Mouse (Mus musculus): ENCODE data around the gene Kras. TPM values are rescaled to one million over a fixed set of nuclear protein-coding genes. Genes with fewer than 3 reads are reported as not detected.

Kras gene
- total and polyA plus RNA-seq, 3 experiments, result 15.6 to 44.3 TPM; not detected in 1

GRCm38 (mm10) chr6:145273971-145274620 is 24.1 kb upstream of the Kras start (continued):
- TF ChIP-seq USF2 (IDR thresholded peaks at IDR 0.05; ENCODE audit: borderline replicate concordance in 1 of 2, insufficient read depth in 1 of 2, low read depth in 1 of 2, low read length in 2 of 2) (0 out of 4 replicates have a peak, but pooled peaks of 1 of the 2 experiments have one; percentile 21), TBP (IDR thresholded peaks at IDR 0.05; ENCODE audit: low read depth, low read length) (no peak; the same call in 1 of the 2 replicates), CHD2 (IDR thresholded peaks at IDR 0.05; ENCODE audit: low read length) (no peak), NRF1 (IDR thresholded peaks at IDR 0.05; ENCODE audit: insufficient read depth, low read depth, low read length, poor library complexity, severe bottlenecking) (no peak), RCOR1 (IDR thresholded peaks at IDR 0.05; ENCODE audit: low read depth, low read length) (no peak), ELF1 (IDR thresholded peaks at IDR 0.05; ENCODE audit: low read depth, low read length) (no peak), JUND (IDR thresholded peaks at IDR 0.05; ENCODE audit: low read depth, low read length) (no peak), MAX (IDR thresholded peaks at IDR 0.05; ENCODE audit: low read length) (peak; percentile 95), RAD21 (IDR thresholded peaks at IDR 0.05; ENCODE audit: low read depth, low read length) (no peak), CHD1 (IDR thresholded peaks at IDR 0.05; ENCODE audit: low read depth, low read length) (no peak), ZNF384 (IDR thresholded peaks at IDR 0.05; ENCODE audit: low read depth, low read length) (no peak), NELFE (IDR thresholded peaks at IDR 0.05; ENCODE audit: low read depth, low read length) (peak; percentile 8; the same call in 1 of the 2 replicates), CTCF (IDR thresholded peaks at IDR 0.05 in 2 of 3, conservative IDR thresholded peaks at IDR 0.05 in 1 of 3; ENCODE audit: control insufficient read depth in 1 of 3, insufficient read depth in 1 of 3, low read depth in 2 of 3, low read length in 3 of 3, poor library complexity in 1 of 3, severe bottlenecking in 1 of 3) (no peak), POLR2A (IDR thresholded peaks at IDR 0.05; ENCODE audit: control insufficient read depth in 1 of 2, insufficient read depth in 1 of 2, low read depth in 1 of 2, low read length in 2 of 2, poor library complexity in 1 of 2) (peak in 1 of 2 experiments; percentile 34; a peak in 1 of 4 replicates), BHLHE40 (IDR thresholded peaks at IDR 0.05; ENCODE audit: borderline replicate concordance, low read depth, low read length) (peak; percentile 80; the same call in 1 of the 2 replicates), MYB (IDR thresholded peaks at IDR 0.05; ENCODE audit: low read depth, low read length) (no peak), MAZ (IDR thresholded peaks at IDR 0.05; ENCODE audit: low read depth, low read length) (no peak)

GRCm38 (mm10) chr6:145272142-145272937 is 22.3 kb upstream of the Kras start:
- no peak overlapping the region for H3K9ac ChIP-seq (ENCODE audit: control insufficient read depth, low read depth, low read length, poor library complexity, severe bottlenecking)
- no peaks in the 10 kb centered on the region for H3K9me3 ChIP-seq (replicated peaks; ENCODE audit: insufficient read depth, low read length)
- H3K27ac ChIP-seq (ENCODE audit: control insufficient read depth, low read depth, low read length), result peak overlapping the region; percentile 53
- H3K27me3 ChIP-seq (ENCODE audit: control insufficient read depth in 1 of 2, insufficient read depth in 2 of 2, low read length in 2 of 2), result no peaks in the 10 kb centered on the region
- no peak overlapping the region for H3K4me3 ChIP-seq (ENCODE audit: control insufficient read depth in 1 of 2, insufficient read depth in 1 of 2, low read depth in 2 of 2, low read length in 2 of 2)
- peaks cover 0 to 46% of the 10 kb centered on the region in 2 experiments; a peak in 2 of 4 replicates for H3K36me3 ChIP-seq (ENCODE audit: control insufficient read depth in 1 of 2, insufficient read depth in 2 of 2, low read length in 2 of 2)
- no peaks in the 10 kb centered on the region; the same call in 1 of the 2 replicates for H3K79me2 ChIP-seq (ENCODE audit: control insufficient read depth, insufficient read depth, low read length, poor library complexity)
- peaks cover 36 to 57% of the 10 kb centered on the region in 2 experiments for H3K4me1 ChIP-seq (ENCODE audit: control insufficient read depth in 1 of 2, insufficient read depth in 2 of 2, low read length in 2 of 2)
- DNase-seq (ENCODE audit: low read depth, low spot score), result peak; percentile 51
- TF ChIP-seq NELFE (IDR thresholded peaks at IDR 0.05; ENCODE audit: low read depth, low read length) (no peak), UBTF (IDR thresholded peaks at IDR 0.05; ENCODE audit: borderline replicate concordance, insufficient read depth, low read depth, low read length) (no peak), E2F4 (IDR thresholded peaks at IDR 0.05; ENCODE audit: borderline replicate concordance, low read depth, low read length) (no peak), POLR2AphosphoS5 (IDR thresholded peaks at IDR 0.05; ENCODE audit: borderline replicate concordance, low read depth, low read length) (no peak), CHD2 (IDR thresholded peaks at IDR 0.05; ENCODE audit: low read length) (no peak), KAT2A (conservative IDR thresholded peaks at IDR 0.05; ENCODE audit: low read depth, low read length) (no peak), POLR2A (IDR thresholded peaks at IDR 0.05; ENCODE audit: control insufficient read depth in 1 of 2, insufficient read depth in 1 of 2, low read depth in 1 of 2, low read length in 2 of 2, poor library complexity in 1 of 2) (no peak), SIN3A (IDR thresholded peaks at IDR 0.05; ENCODE audit: low read length) (no peak), JUND (IDR thresholded peaks at IDR 0.05; ENCODE audit: low read depth, low read length) (no peak), GATA1 (IDR thresholded peaks at IDR 0.05; ENCODE audit: low read depth, low read length) (no peak), HCFC1 (IDR thresholded peaks at IDR 0.05; ENCODE audit: low read depth, low read length) (no peak), EP300 (IDR thresholded peaks at IDR 0.05; ENCODE audit: low read depth in 1 of 2, low read length in 2 of 2) (peak in 1 of 2 experiments; percentile 71), TCF12 (IDR thresholded peaks at IDR 0.05; ENCODE audit: low read depth, low read length) (0 out of 2 replicates have a peak, but pooled peaks have one; percentile 9), BHLHE40 (IDR thresholded peaks at IDR 0.05; ENCODE audit: borderline replicate concordance, low read depth, low read length) (no peak), USF2 (IDR thresholded peaks at IDR 0.05; ENCODE audit: borderline replicate concordance in 1 of 2, insufficient read depth in 1 of 2, low read depth in 1 of 2, low read length in 2 of 2) (no peak), ZMIZ1 (IDR thresholded peaks at IDR 0.05; ENCODE audit: low read depth, low read length) (no peak), MYB (IDR thresholded peaks at IDR 0.05; ENCODE audit: low read depth, low read length) (no peak), POLR2AphosphoS2 (IDR thresholded peaks at IDR 0.05; ENCODE audit: low read length) (no peak), GABPA (IDR thresholded peaks at IDR 0.05; ENCODE audit: low read depth, low read length) (no peak), RAD21 (IDR thresholded peaks at IDR 0.05; ENCODE audit: low read depth, low read length) (no peak), MAFK (IDR thresholded peaks at IDR 0.05; ENCODE audit: borderline replicate concordance, low read depth, low read length) (no peak), RCOR1 (IDR thresholded peaks at IDR 0.05; ENCODE audit: low read depth, low read length) (no peak), ZNF384 (IDR thresholded peaks at IDR 0.05; ENCODE audit: low read depth, low read length) (no peak)
